Mouse (Mus musculus): ENCODE measurements around the gene Ppef2.

The Ppef2 gene

DNA sequence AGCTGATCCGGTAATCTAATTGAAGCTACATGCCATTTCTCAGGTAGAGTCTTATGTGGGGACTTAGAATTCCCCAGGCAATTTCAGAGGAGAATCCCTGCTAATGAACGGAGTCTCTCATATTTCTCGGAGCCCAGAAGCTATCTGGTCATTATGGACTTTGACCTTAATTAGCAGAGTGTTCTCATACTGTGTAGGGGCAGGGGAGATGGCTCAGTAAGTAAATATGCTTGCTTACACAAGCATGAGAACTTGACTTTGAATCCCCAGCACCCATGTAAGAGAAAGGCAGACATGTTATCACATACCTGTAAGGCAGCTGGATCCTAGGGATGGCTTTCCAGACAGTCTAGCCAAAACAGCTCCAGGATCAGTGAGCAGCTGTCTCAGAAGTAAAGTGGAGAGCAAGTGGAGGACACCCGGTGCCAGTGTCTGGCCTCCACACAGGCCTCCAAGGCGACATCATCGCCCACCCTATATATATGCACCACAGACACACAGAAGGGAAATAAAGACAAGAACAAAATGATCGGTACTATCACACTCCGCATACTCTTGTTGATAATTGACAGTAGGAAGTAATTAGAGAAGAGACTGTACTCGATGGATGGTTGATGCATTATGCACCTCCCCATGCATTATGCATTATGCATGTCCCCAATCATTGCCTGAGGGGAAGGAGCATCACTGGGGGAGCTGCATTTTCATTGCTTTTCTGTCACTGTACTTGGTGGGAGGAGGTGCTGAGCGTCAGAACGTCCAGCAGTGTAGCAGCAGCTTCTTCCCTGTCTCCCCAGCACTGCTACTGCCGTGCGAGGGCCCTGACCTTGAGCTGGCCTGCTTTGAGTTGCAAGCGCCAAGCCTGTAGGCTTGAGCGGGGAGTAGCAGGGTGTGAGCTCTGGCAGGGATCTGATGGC, 58.9 kb downstream of the Ppef2 start:
- DNase-seq (ENCODE audit: low read depth, low spot score): peak; percentile 40

DNA sequence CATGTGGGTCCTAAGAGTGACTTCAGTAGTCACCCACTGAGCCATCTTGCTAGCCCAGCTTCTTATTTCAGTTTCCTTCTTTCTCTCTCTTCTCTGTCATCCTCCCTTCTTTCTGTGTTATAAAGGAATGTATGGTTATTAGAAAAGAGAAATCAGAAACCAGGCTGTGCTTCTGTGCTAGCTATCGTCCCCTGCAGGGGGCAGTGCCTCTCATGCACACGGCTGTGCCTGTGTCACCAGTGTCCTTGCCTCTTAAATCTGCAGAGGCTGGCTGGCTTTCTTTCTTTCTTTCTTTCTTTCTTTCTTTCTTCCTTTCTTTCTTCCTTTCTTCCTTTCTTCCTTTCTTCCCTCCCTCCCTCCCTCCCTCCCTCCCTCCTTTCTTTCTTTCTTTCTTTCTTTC, 60.4 kb downstream of the Ppef2 start:
- peak; percentile 67 for DNase-seq (ENCODE audit: low read depth, low spot score)

DNA sequence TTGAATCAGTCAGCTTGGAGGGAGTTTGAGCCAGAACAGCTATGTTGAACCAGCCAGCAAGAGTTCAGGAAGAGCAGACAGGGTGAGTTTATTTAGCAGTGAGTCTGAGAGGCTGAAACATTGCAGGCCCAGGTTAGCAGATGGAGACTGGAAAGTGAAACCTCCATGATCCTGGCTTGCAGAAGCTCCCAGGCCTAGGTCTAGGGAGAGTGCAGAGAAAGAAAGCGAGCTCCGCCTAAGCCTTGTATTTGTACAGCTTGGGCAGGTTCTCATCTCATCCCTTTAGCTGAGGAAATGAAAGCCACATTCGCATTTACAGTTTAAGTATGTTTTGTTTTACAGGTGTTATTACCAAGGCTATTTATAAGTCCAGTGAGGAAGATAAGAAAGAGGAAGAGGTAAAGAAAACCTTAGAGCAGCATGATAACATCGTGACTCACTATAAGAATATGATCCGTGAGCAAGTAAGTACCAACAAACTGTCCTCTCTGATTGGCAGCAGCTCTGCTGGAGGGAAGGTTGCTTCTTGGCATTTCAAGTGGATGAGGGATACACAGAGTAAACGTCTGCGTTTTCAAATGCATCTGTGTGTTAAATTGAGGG, 67.1 kb downstream of the Ppef2 start:
- no peak for DNase-seq (ENCODE audit: low read depth, low spot score)

DNA sequence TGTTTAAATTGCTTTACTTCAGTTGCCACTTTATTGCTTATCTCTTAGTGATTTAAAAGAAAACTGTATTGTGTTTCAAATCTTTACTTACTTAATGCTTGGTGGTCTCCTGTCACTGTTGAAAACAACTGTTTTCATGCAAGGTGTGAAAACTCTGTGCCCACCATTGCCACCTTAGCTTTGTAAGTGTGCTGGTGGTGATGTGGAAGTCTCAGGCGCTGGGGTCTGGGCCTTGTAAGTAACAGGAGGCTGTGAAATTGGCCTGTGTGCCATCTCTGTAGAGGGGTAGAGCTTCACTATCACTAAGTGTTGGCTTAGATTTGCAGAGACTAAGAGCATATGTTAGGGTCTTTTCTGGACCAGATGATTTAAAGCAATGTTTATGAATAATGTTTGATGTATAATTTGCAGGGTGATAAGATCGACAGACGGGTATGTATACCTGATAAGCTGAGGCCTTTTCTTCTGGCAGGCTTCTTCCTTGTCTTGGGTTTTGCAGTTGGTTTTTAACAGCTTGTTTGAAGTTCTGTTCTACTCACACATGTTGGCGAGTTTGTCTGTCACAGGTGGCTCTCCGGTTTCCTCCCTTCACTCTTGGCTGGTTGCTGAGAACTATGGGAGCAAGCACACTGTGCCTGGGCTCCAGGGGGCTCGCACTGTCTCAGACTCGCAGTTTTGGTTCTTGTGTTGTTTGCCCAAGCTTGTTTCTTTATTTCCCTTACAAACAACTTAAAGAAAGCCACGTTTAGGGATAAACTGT, 72.8 kb downstream of the Ppef2 start:
- DNase-seq (ENCODE audit: low read depth, low spot score): no peak

Measured in brain, adult 2 months (tissue).